Mouse (Mus musculus): Measurements from ENCODE around the gene Tex21. TPM values are rescaled to one million over a fixed set of nuclear protein-coding genes. Genes with fewer than 3 reads are reported as not detected.
A peak's percentile ranks its signal among the peaks of the same experiment; 100 is the strongest.

Tex21 gene
- polyA plus RNA-seq (2015; fragmentation: Nextera tagmentation; extraction: Ambion mirVana) = not detected in 2 replicates

GRCm38 (mm10) chr12:76246646-76247045 lies at the start of gene Tex21:
Gene Tex21 (minus strand): TSS chr12:76246746.
- Histone ChIP-seq H3K9ac (ENCODE audit: low read depth, low read length) (no peak within 1 kb of the TSS), H3K27me3 (replicated peaks; ENCODE audit: control insufficient read depth, insufficient read depth, low read length) (no peaks in the 10 kb centered on the region), H3K9me3 (ENCODE audit: control insufficient read depth, low read length) (no peaks in the 10 kb centered on the region), H3K4me2 (ENCODE audit: low read length) (no peak within 1 kb of the TSS), H3K27ac (ENCODE audit: low read depth, low read length) (no peak within 1 kb of the TSS), H3K4me3 (ENCODE audit: low read length) (no peak within 1 kb of the TSS), H3K4me1 (ENCODE audit: control insufficient read depth, insufficient read depth, low read depth, low read length) (no peaks in the 10 kb centered on the region), H3K36me3 (ENCODE audit: control insufficient read depth, insufficient read depth, low read length) (no peaks in the 10 kb centered on the region)
- WGBS = 69% methylated on average over 6 of the region's 6 CpGs
- no peak for ATAC-seq

- H3K4me3 ChIP-seq (ENCODE audit: low read length) = no peak overlapping the region
- no peak overlapping the region for H3K9ac ChIP-seq (ENCODE audit: low read depth, low read length)
- no peak for ATAC-seq
- H3K4me1 ChIP-seq (ENCODE audit: control insufficient read depth, insufficient read depth, low read depth, low read length) = peaks cover 3% of the 10 kb centered on the region; the same call in 1 of the 2 replicates
- H3K36me3 ChIP-seq (ENCODE audit: control insufficient read depth, insufficient read depth, low read length) = peaks cover 10% of the 10 kb centered on the region; the same call in 1 of the 2 replicates
- H3K27me3 ChIP-seq (replicated peaks; ENCODE audit: control insufficient read depth, insufficient read depth, low read length) = no peaks in the 10 kb centered on the region
- H3K27ac ChIP-seq (ENCODE audit: low read depth, low read length) = no peak overlapping the region
- WGBS = 62% methylated on average over 7 of the region's 7 CpGs
- H3K4me2 ChIP-seq (ENCODE audit: low read length) = no peak overlapping the region
- H3K9me3 ChIP-seq (ENCODE audit: control insufficient read depth, low read length) = no peaks in the 10 kb centered on the region
Observed at GRCm38 (mm10) chr12:76293192-76293591, 46.6 kb upstream of the Tex21 start.

GRCm38 (mm10) chr12:76290271-76290670 lies 43.7 kb upstream of the Tex21 start:
- Histone ChIP-seq H3K4me2 (ENCODE audit: low read length) (no peak overlapping the region), H3K36me3 (ENCODE audit: control insufficient read depth, insufficient read depth, low read length) (peaks cover 4% of the 10 kb centered on the region; the same call in 1 of the 2 replicates), H3K27me3 (replicated peaks; ENCODE audit: control insufficient read depth, insufficient read depth, low read length) (no peaks in the 10 kb centered on the region), H3K27ac (ENCODE audit: low read depth, low read length) (no peak overlapping the region), H3K4me3 (ENCODE audit: low read length) (no peak overlapping the region), H3K4me1 (ENCODE audit: control insufficient read depth, insufficient read depth, low read depth, low read length) (peaks cover 6% of the 10 kb centered on the region), H3K9me3 (ENCODE audit: control insufficient read depth, low read length) (no peaks in the 10 kb centered on the region), H3K9ac (ENCODE audit: low read depth, low read length) (no peak overlapping the region)
- 92% methylated on average over 2 of the region's 2 CpGs for WGBS
- no peak for ATAC-seq

- H3K4me2 ChIP-seq (ENCODE audit: low read length) = no peak overlapping the region
Observed at GRCm38 (mm10) chr12:76289428-76289827, 42.9 kb upstream of the Tex21 start.

GRCm38 (mm10) chr12:76288494-76288893 lies 41.9 kb upstream of the Tex21 start:
- H3K4me3 ChIP-seq (ENCODE audit: low read length) = no peak overlapping the region

More at GRCm38 (mm10) chr12:76289428-76289827, 42.9 kb upstream of the Tex21 start:
- Histone ChIP-seq H3K9me3 (ENCODE audit: control insufficient read depth, low read length) (no peaks in the 10 kb centered on the region), H3K27me3 (replicated peaks; ENCODE audit: control insufficient read depth, insufficient read depth, low read length) (no peaks in the 10 kb centered on the region), H3K4me3 (ENCODE audit: low read length) (no peak overlapping the region), H3K27ac (ENCODE audit: low read depth, low read length) (no peak overlapping the region), H3K4me1 (ENCODE audit: control insufficient read depth, insufficient read depth, low read depth, low read length) (peaks cover 6% of the 10 kb centered on the region), H3K36me3 (ENCODE audit: control insufficient read depth, insufficient read depth, low read length) (peaks cover 4% of the 10 kb centered on the region; the same call in 1 of the 2 replicates), H3K9ac (ENCODE audit: low read depth, low read length) (no peak overlapping the region)
- no peak for ATAC-seq
- 87% methylated on average over 12 of the region's 12 CpGs for WGBS

GRCm38 (mm10) chr12:76287986-76288385 lies 41.4 kb upstream of the Tex21 start:
- Histone ChIP-seq H3K9ac (ENCODE audit: low read depth, low read length) (no peak overlapping the region), H3K4me2 (ENCODE audit: low read length) (no peak overlapping the region), H3K27me3 (replicated peaks; ENCODE audit: control insufficient read depth, insufficient read depth, low read length) (no peaks in the 10 kb centered on the region), H3K36me3 (ENCODE audit: control insufficient read depth, insufficient read depth, low read length) (peaks cover 7% of the 10 kb centered on the region; the same call in 1 of the 2 replicates), H3K9me3 (ENCODE audit: control insufficient read depth, low read length) (no peaks in the 10 kb centered on the region), H3K4me1 (ENCODE audit: control insufficient read depth, insufficient read depth, low read depth, low read length) (peaks cover 6% of the 10 kb centered on the region), H3K27ac (ENCODE audit: low read depth, low read length) (peak overlapping the region; percentile 58), H3K4me3 (ENCODE audit: low read length) (no peak overlapping the region)
- 26% methylated on average over 8 of the region's 8 CpGs for WGBS
- ATAC-seq = peak; percentile 57; the same call in 1 of the 2 replicates

More at GRCm38 (mm10) chr12:76288494-76288893, 41.9 kb upstream of the Tex21 start:
- no peak overlapping the region for H3K4me2 ChIP-seq (ENCODE audit: low read length)
- 34% methylated on average over 5 of the region's 5 CpGs for WGBS
- peak overlapping the region; percentile 30; the same call in 1 of the 2 replicates for H3K27ac ChIP-seq (ENCODE audit: low read depth, low read length)
- no peaks in the 10 kb centered on the region for H3K9me3 ChIP-seq (ENCODE audit: control insufficient read depth, low read length)
- H3K27me3 ChIP-seq (replicated peaks; ENCODE audit: control insufficient read depth, insufficient read depth, low read length) = no peaks in the 10 kb centered on the region
- peak; percentile 29; the same call in 1 of the 2 replicates for ATAC-seq
- peaks cover 6% of the 10 kb centered on the region for H3K4me1 ChIP-seq (ENCODE audit: control insufficient read depth, insufficient read depth, low read depth, low read length)
- H3K36me3 ChIP-seq (ENCODE audit: control insufficient read depth, insufficient read depth, low read length) = peaks cover 4% of the 10 kb centered on the region; the same call in 1 of the 2 replicates
- H3K9ac ChIP-seq (ENCODE audit: low read depth, low read length) = no peak overlapping the region

- Histone ChIP-seq H3K9ac (ENCODE audit: low read depth, low read length) (0 out of 2 replicates have a peak overlapping the region, but pooled peaks have one; percentile 11), H3K4me2 (ENCODE audit: low read length) (no peak overlapping the region), H3K36me3 (ENCODE audit: control insufficient read depth, insufficient read depth, low read length) (peaks cover 11% of the 10 kb centered on the region), H3K27ac (ENCODE audit: low read depth, low read length) (no peak overlapping the region), H3K9me3 (ENCODE audit: control insufficient read depth, low read length) (no peaks in the 10 kb centered on the region), H3K4me1 (ENCODE audit: control insufficient read depth, insufficient read depth, low read depth, low read length) (peaks cover 6% of the 10 kb centered on the region), H3K4me3 (ENCODE audit: low read length) (no peak overlapping the region), H3K27me3 (replicated peaks; ENCODE audit: control insufficient read depth, insufficient read depth, low read length) (no peaks in the 10 kb centered on the region)
- WGBS = 60% methylated on average over 6 of the region's 6 CpGs
- ATAC-seq = no peak
Observed at GRCm38 (mm10) chr12:76285418-76285817, 38.9 kb upstream of the Tex21 start.

GRCm38 (mm10) chr12:76282532-76283173 lies 36.1 kb upstream of the Tex21 start:
- H3K9ac ChIP-seq (ENCODE audit: low read depth, low read length) = no peak overlapping the region
- no peak overlapping the region for H3K4me2 ChIP-seq (ENCODE audit: low read length)
- peaks cover 6% of the 10 kb centered on the region; the same call in 1 of the 2 replicates for H3K36me3 ChIP-seq (ENCODE audit: control insufficient read depth, insufficient read depth, low read length)
- ATAC-seq = 0 out of 2 replicates have a peak, but pooled peaks have one; percentile 19
- 74% methylated on average over 17 of the region's 17 CpGs for WGBS
- H3K27me3 ChIP-seq (replicated peaks; ENCODE audit: control insufficient read depth, insufficient read depth, low read length) = no peaks in the 10 kb centered on the region
- no peaks in the 10 kb centered on the region for H3K9me3 ChIP-seq (ENCODE audit: control insufficient read depth, low read length)
- H3K4me1 ChIP-seq (ENCODE audit: control insufficient read depth, insufficient read depth, low read depth, low read length) = no peaks in the 10 kb centered on the region
- H3K4me3 ChIP-seq (ENCODE audit: low read length) = no peak overlapping the region
- H3K27ac ChIP-seq (ENCODE audit: low read depth, low read length) = no peak overlapping the region

- H3K36me3 ChIP-seq (ENCODE audit: control insufficient read depth, insufficient read depth, low read length) = peaks cover 6% of the 10 kb centered on the region; the same call in 1 of the 2 replicates
- ATAC-seq = peak; percentile 21; the same call in 1 of the 2 replicates
- H3K27ac ChIP-seq (ENCODE audit: low read depth, low read length) = no peak overlapping the region
- no peak overlapping the region for H3K4me2 ChIP-seq (ENCODE audit: low read length)
- no peaks in the 10 kb centered on the region for H3K9me3 ChIP-seq (ENCODE audit: control insufficient read depth, low read length)
- H3K9ac ChIP-seq (ENCODE audit: low read depth, low read length) = no peak overlapping the region
- H3K4me1 ChIP-seq (ENCODE audit: control insufficient read depth, insufficient read depth, low read depth, low read length) = no peaks in the 10 kb centered on the region
- no peaks in the 10 kb centered on the region for H3K27me3 ChIP-seq (replicated peaks; ENCODE audit: control insufficient read depth, insufficient read depth, low read length)
- no peak overlapping the region for H3K4me3 ChIP-seq (ENCODE audit: low read length)
- 37% methylated on average over 4 of the region's 4 CpGs for WGBS
Observed at GRCm38 (mm10) chr12:76282132-76282531, 35.6 kb upstream of the Tex21 start.

All from hindbrain, embryonic 16.5 days (tissue).